Mouse (Mus musculus) embryonic facial prominence, embryonic 11.5 days (tissue): ENCODE results near the gene Selp. TPM values are rescaled to one million over a fixed set of nuclear protein-coding genes. Genes with fewer than 3 reads are reported as not detected.

Experiments
- ATAC-seq: fragments of 200-750 bp; cut with Nextera tagmentation; replicated peaks from 2 replicates; pipeline ENCODE4 v1.8.0; 2017; ENCODE audit warnings: low read depth; ENCODE audit not compliant: insufficient number of reproducible peaks, low FRiP score, low TSS enrichment
- DNase-seq: peaks from one replicate; pipeline ENCODE4 v3.0.0-alpha.2; 2015; ENCODE audit warnings: low spot score
- H3K27ac ChIP-seq: fragments of 300-500 bp; sonication (generic); replicated peaks from 2 replicates; pipeline ENCODE4 v1.5.1; 2014; ENCODE audit warnings: mild to moderate bottlenecking, low read depth, low read length, control low read depth
- H3K27me3 ChIP-seq: fragments of 300-500 bp; sonication (generic); 2 replicates; pipeline ENCODE4 v1.6.1; 2014; ENCODE audit warnings: mild to moderate bottlenecking, low read length, moderate library complexity, mixed read lengths; ENCODE audit not compliant: control insufficient read depth, insufficient read depth
- H3K36me3 ChIP-seq: fragments of 300-500 bp; sonication (generic); replicated peaks from 2 replicates; pipeline ENCODE4 v1.6.1; 2014; ENCODE audit warnings: low read depth, mild to moderate bottlenecking, low read length, moderate library complexity, mixed read lengths; ENCODE audit not compliant: control insufficient read depth, insufficient read depth
- H3K4me1 ChIP-seq: fragments of 300-500 bp; sonication (generic); 2 replicates; pipeline ENCODE4 v1.6.1; 2014; ENCODE audit warnings: low read length, mixed read lengths; ENCODE audit not compliant: control insufficient read depth, insufficient read depth
- H3K4me2 ChIP-seq: fragments of 300-500 bp; sonication (generic); 2 replicates; pipeline ENCODE4 v1.6.1; 2014; ENCODE audit warnings: low read depth, mild to moderate bottlenecking, control low read depth, low read length, moderate library complexity
- H3K4me3 ChIP-seq: fragments of 300-500 bp; sonication (generic); 2 replicates; pipeline ENCODE4 v1.5.1; 2014; ENCODE audit warnings: low read depth, low read length, control low read depth
- H3K9ac ChIP-seq: fragments of 300-500 bp; sonication (generic); replicated peaks from 2 replicates; pipeline ENCODE4 v1.6.1; 2014; ENCODE audit warnings: mild to moderate bottlenecking, control low read depth, low read length
- H3K9me3 ChIP-seq: fragments of 300-500 bp; sonication (generic); replicated peaks from 2 replicates; pipeline ENCODE4 v1.6.1; 2016; ENCODE audit warnings: mild to moderate bottlenecking, low read length, inconsistent platforms, mixed read lengths; ENCODE audit not compliant: control insufficient read depth
- WGBS: fragments of 180-500 bp; shearing (Covaris S2); extraction: QIAGEN DNeasy Blood & Tissue Kit; methylation state at CpG from one replicate; pipeline ENCODE4 v1.1.7; 2014; 5-methylcytosine and 5-hydroxymethylcytosine counted together
- polyA plus RNA-seq: library from polyadenylated mRNA; unstranded; fragments of >200 nt; fragmentation: Nextera tagmentation; extraction: Ambion mirVana; gene quantifications from 2 replicates; pipeline ENCODE4 v1.2.1, GENCODE M21; 2014

The Selp gene
- polyA plus RNA-seq, 1 experiment from 2014 or later: not detected

DNA sequence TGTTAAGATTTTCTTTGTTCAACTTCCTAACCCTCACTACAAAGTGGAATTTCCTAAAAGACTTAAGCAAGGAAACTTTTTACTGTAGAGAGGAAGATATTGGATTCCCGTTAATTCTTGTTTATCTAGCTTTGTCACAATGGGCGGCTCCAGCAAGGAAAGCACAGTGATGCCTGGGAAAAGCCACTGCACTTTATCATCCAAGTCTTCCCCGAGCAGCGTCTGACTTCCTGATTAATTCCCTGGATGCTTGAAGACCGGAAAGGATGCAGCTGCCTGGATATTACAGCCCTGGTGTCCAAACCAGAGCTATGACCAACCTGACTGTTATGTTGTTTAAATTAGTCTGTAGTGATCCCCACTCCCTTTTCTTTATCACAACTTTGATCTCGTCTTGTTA lies 18.3 kb upstream of the Selp start:
- DNase-seq (no peak), ATAC-seq (no peak)
- H3K4me2 ChIP-seq: no peak overlapping the region
- 71% methylated on average over 6 of the region's 6 CpGs for WGBS
- H3K4me3 ChIP-seq: no peak overlapping the region
- no peaks in the 10 kb centered on the region for H3K4me1 ChIP-seq
- H3K9ac ChIP-seq: no peak overlapping the region
- H3K9me3 ChIP-seq: no peaks in the 10 kb centered on the region
- no peaks in the 10 kb centered on the region for H3K27me3 ChIP-seq
- H3K27ac ChIP-seq: no peak overlapping the region
- no peaks in the 10 kb centered on the region for H3K36me3 ChIP-seq

GRCm38 (mm10) chr1:164097911-164098310 lies 17.2 kb upstream of the Selp start:
- Histone ChIP-seq H3K4me2 (no peak overlapping the region), H3K4me1 (no peaks in the 10 kb centered on the region), H3K36me3 (no peaks in the 10 kb centered on the region), H3K9ac (no peak overlapping the region), H3K27ac (no peak overlapping the region), H3K27me3 (no peaks in the 10 kb centered on the region), H3K9me3 (no peaks in the 10 kb centered on the region), H3K4me3 (no peak overlapping the region)
- WGBS: 89% methylated on average over 2 of the region's 2 CpGs
- ATAC-seq (no peak), DNase-seq (no peak)

- ATAC-seq (no peak), DNase-seq (no peak)
- Histone ChIP-seq H3K4me1 (no peaks in the 10 kb centered on the region), H3K27me3 (no peaks in the 10 kb centered on the region), H3K4me2 (no peak overlapping the region), H3K9ac (no peak overlapping the region), H3K27ac (no peak overlapping the region), H3K9me3 (no peaks in the 10 kb centered on the region), H3K4me3 (no peak overlapping the region), H3K36me3 (no peaks in the 10 kb centered on the region)
- 65% methylated on average over 2 of the region's 2 CpGs for WGBS
These were observed 16.7 kb upstream of the Selp start for GRCm38 (mm10) chr1:164098372-164098771.

DNA sequence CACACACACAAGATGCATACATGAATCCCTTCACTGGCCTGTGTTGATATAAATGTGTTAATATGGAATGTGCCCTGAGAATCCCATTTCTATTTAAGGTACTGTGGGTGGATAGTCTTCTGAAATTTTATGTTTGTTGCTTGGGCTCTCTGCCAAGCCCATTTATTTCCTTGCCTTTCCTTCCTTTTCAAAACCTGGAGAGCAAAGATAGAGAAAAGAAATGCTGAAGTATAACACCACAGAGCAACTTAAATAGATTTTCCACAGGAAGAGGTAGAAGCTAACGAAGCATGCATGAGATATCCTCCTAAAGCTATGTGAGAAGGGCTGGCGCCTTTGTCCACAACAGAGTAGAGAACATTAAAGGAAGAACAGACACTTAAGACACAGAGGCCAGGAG lies 5.3 kb upstream of the Selp start:
- no peaks in the 10 kb centered on the region for H3K4me1 ChIP-seq
- ATAC-seq (no peak), DNase-seq (no peak)
- H3K36me3 ChIP-seq: no peaks in the 10 kb centered on the region
- H3K27me3 ChIP-seq: no peaks in the 10 kb centered on the region
- H3K4me3 ChIP-seq: no peak overlapping the region
- H3K27ac ChIP-seq: no peak overlapping the region
- no peak overlapping the region for H3K4me2 ChIP-seq
- H3K9ac ChIP-seq: no peak overlapping the region
- WGBS: 83% methylated on average over 2 of the region's 2 CpGs
- H3K9me3 ChIP-seq: no peaks in the 10 kb centered on the region

GRCm38 (mm10) chr1:164110591-164111329 lies 4.3 kb upstream of the Selp start:
- H3K36me3 ChIP-seq: no peaks in the 10 kb centered on the region
- no peak overlapping the region for H3K27ac ChIP-seq
- no peaks in the 10 kb centered on the region for H3K9me3 ChIP-seq
- H3K4me3 ChIP-seq: no peak overlapping the region
- H3K9ac ChIP-seq: no peak overlapping the region
- H3K27me3 ChIP-seq: no peaks in the 10 kb centered on the region
- ATAC-seq: no peak
- DNase-seq: no peak
- H3K4me1 ChIP-seq: no peaks in the 10 kb centered on the region
- H3K4me2 ChIP-seq: no peak overlapping the region
- WGBS: 92% methylated on average over 9 of the region's 9 CpGs

GRCm38 (mm10) chr1:164114280-164114679 lies 784 bp upstream of the Selp start:
- H3K4me1 ChIP-seq: no peaks in the 10 kb centered on the region
- no peaks in the 10 kb centered on the region for H3K36me3 ChIP-seq
- H3K27ac ChIP-seq: no peak overlapping the region
- 78% methylated on average over 5 of the region's 5 CpGs for WGBS
- H3K9me3 ChIP-seq: no peaks in the 10 kb centered on the region
- H3K27me3 ChIP-seq: no peaks in the 10 kb centered on the region
- no peak overlapping the region for H3K4me2 ChIP-seq
- no peak for ATAC-seq
- no peak overlapping the region for H3K9ac ChIP-seq
- H3K4me3 ChIP-seq: no peak overlapping the region
- no peak for DNase-seq

GRCm38 (mm10) chr1:164115647-164116046 lies 583 bp downstream of the Selp start:
- H3K27ac ChIP-seq: no peak overlapping the region
- no peaks in the 10 kb centered on the region for H3K36me3 ChIP-seq
- H3K27me3 ChIP-seq: no peaks in the 10 kb centered on the region
- 80% methylated on average over 6 of the region's 6 CpGs for WGBS
- DNase-seq (no peak), ATAC-seq (no peak)
- no peaks in the 10 kb centered on the region for H3K4me1 ChIP-seq
- no peak overlapping the region for H3K4me3 ChIP-seq
- H3K9me3 ChIP-seq: no peaks in the 10 kb centered on the region
- no peak overlapping the region for H3K4me2 ChIP-seq
- no peak overlapping the region for H3K9ac ChIP-seq

DNA sequence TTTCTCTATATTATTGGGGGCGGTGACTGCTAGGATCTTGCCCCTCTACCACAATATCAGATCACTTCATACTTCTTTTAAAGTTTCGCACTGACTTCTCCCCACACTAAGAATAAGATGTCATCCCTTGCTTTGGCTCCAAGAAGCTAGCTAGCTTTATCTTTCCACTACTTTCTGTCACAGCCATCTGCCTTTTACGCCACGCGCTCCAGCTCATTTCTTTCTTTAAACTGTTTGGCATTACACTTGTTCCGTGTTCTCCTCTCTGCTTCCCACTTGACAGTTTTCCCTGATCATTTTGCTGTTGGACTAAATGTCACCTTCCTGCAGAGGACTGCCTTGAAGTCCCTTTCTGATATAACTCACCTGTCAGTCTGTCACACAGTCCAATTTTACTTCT lies 2.8 kb downstream of the Selp start:
- Histone ChIP-seq H3K27me3 (no peaks in the 10 kb centered on the region), H3K36me3 (no peaks in the 10 kb centered on the region), H3K9me3 (no peaks in the 10 kb centered on the region), H3K4me2 (no peak overlapping the region), H3K9ac (no peak overlapping the region), H3K27ac (no peak overlapping the region), H3K4me1 (no peaks in the 10 kb centered on the region), H3K4me3 (no peak overlapping the region)
- no peak for DNase-seq
- 89% methylated on average over 6 of the region's 6 CpGs for WGBS
- ATAC-seq: no peak
